Mouse (Mus musculus) adrenal gland, adult 18-20 months (tissue): Measurements from ENCODE around the gene Btbd3. TPM values are rescaled to one million over a fixed set of nuclear protein-coding genes. Genes with fewer than 3 reads are reported as not detected.

ENCODE experiments used
- DNase-seq, 2 experiments: peaks; one replicate each; pipeline ENCODE4 v3.0.0; 2021 to 2022; ENCODE audit warnings: low spot score in 2 of 2
- total RNA-seq, 2 experiments: library from RNA; stranded (reverse); gene quantifications; 1 replicate in 1 of 2; 2 replicates in 1 of 2; pipeline ENCODE4 v1.2.3; 2021

Gene Btbd3
- total RNA-seq, 2 experiments from 2014 or later: 16.2 to 21.8 TPM

DNA sequence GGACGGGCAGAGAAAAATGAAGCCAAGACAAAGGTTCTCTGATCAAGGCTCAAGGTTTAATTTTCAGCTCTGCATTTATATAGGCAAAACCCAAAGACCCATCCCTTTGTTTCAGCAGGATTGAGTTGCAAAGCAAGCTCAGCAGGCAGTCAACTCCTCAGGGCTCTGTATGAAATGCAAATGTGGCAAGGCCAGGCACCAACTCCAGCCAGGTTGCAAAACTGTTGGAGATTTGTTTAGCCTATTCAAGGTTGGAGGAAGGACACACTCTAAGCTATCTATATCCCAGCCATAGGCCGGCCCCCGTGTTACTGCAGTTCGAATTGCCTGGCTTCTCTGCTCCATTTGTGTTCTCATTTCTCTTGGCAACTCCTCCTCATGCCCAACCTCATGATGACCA is 259.2 kb downstream of the Btbd3 start:
- DNase-seq: no peak

- no peak for DNase-seq
Measured at GRCm38 (mm10) chr2:138528461-138528860, 272.1 kb downstream of the Btbd3 start.

DNA sequence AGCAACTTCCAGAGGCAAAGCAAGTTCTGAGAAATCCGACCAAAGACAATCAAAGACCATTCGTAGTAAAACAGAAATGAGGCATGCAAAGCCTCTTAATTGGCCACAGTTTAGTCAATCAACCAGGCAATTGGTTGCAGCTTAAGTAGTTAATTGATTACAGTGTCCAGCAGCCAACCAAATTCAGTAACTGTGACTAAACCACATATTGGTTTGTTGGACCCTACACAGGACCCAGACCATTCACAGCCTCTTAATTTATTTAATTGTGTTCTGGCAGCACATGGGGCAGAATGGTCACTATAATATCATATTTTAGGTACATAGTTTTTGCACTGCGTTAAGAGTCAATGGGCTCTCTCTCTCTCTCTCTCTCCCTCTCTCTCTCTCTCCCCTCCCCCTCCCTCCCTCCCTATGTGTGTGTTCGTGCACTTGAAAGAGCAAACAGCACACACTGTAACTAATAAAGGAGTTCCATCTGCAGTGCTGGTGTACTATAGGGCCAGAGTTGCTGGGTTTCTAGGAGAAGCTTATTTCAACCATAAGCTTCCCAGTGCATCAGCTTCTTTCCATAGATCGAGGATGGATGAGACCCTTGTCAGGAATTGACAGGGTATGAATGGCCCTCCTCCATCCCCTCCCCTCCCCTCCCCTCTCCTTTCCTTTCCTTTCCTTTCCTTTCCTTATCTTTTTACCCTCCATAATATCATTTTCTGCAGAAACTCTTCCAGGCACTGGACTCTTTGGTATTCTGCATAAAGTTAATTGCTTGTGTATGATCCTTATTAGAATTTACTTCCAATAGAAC is 275.0 kb downstream of the Btbd3 start:
- no peak for DNase-seq

GRCm38 (mm10) chr2:138531992-138532391 is 275.6 kb downstream of the Btbd3 start:
- no peak for DNase-seq

GRCm38 (mm10) chr2:138539655-138540054 is 283.3 kb downstream of the Btbd3 start:
- DNase-seq: no peak

DNA sequence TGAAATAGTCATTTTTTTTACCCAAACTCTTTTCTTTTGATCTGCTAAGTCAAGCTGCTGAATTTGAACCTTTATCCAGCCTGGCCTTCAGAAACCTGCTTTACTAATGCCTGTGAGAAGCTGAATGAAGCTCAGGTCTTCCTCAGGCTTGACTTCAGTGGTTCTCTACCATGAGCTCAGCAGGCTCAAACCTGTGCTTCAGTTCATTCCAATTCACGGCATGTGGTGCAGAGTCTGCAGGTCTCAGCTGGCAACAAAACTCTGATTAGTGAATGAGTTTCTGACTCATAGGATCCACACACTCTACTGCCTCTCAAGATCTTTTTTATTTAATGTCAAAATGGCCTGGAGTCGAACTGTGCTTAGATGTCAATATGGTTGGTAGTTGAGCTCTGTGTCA is 292.6 kb downstream of the Btbd3 start:
- DNase-seq: no peak

DNA sequence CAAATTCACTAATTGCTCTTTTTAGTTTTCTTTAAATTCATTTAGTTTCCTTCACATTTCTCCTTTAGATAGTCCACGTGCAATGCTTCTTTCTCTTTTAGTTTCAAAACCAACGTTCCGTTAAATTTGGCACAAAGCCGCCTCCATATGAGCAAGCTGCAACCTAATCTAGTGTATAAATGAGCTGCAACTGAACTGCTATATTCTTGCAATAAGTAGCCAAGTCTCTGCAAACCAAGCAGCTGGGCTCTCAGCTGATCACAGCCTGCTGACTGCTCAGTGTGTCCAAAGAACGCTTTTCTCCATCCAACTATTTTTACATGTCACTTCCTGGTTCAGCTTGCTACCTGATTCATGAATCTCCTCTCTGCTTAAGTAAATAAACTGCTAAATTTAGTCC is 295.2 kb downstream of the Btbd3 start:
- DNase-seq: no peak

DNA sequence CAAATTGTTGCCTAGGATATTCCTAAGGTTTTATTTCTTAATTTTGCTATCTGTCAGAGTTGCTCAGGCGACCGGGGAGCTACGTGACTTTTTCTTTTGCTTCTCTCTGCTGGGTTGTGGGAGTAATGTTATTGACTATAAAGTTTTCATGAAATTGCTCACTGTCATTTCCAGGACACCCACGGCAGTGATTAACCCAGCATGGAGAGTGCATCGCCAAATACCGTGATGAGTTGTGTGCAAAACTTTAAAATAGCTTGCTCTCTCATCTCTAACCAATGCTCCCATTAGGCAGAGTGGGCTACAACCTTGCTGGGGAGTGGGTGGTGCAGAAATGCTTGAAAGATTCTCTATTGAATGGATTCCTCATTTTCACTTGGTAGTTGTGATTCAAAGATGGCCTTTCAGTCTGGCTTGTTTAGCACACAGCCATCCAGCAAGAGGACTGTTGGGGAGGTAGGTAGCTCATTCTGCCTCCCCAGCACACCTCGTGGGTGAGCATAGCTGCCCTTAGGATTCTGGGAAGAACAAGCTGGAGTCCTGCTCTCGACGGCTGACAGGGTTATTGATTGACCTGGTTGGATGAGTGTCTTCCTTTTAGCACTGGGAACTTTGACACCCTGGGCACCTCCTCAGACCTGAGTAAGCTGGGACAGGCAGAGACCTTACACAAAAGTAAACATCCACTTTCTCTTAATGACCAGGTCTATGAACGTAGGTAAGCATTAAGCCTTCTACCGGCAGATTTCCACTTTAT is 298.9 kb downstream of the Btbd3 start:
- no peak for DNase-seq

DNA sequence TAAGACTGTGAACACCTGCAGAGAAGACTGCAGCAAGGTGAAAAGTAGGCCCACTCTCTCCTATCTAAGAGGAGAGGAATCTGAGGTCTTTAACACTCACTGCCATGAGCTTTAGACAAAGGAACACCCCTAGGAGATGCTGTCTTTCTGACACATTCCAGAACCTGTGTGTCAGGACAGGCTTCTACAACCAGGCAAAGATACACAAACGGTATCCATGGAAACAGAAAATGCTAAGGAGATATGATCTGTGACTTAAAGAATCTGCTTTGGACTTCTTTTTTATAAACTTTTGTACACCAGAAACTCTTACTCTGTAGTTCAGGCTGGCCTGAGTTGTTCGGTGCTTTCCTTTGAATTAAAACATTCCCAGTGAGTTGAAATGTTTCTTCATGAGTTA is 329.6 kb downstream of the Btbd3 start:
- DNase-seq: no peak

DNA sequence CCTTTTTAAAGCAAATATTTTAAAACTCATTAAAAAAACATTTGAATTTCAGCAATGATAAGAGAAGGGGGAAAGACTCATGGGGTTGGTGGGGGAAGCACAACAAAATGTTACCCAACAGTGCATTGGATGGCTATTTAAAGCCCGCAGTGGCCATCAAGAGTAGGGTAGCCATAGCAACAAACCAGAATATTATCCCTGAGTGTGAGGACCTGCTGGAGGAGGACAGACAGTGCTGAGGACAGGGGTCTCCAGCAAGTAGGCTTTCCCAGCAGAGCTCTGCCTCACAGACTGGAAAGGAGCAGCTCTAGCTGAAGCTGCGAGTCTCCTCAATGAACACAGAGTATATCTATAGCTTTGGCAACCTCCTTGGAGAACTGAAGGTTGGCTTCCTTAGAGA is 331.0 kb downstream of the Btbd3 start:
- DNase-seq: no peak

GRCm38 (mm10) chr2:138587795-138588545 is 331.6 kb downstream of the Btbd3 start:
- DNase-seq: no peak

GRCm38 (mm10) chr2:138589105-138589504 is 332.7 kb downstream of the Btbd3 start:
- DNase-seq: no peak

DNA sequence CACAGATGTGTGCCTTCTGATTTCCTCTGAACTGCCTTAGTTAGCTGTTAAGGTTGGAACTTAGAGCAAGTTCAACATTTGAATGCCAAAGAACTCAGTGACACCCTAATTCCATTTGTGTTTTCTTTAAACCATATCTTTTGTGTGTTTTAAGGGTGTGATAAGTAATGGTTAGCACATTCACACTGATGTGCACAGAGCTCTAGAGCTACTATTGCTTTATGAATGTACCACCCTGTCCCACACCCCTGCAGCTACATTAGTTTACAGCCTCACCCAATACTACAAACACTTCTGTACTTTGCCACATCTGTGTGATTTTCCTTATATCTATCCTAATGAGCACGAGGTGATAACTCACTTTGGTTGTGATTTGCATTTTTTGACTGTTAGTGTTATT is 333.9 kb downstream of the Btbd3 start:
- DNase-seq: no peak

- DNase-seq: no peak
Measured at GRCm38 (mm10) chr2:138612361-138612760, 356.0 kb downstream of the Btbd3 start.

DNA sequence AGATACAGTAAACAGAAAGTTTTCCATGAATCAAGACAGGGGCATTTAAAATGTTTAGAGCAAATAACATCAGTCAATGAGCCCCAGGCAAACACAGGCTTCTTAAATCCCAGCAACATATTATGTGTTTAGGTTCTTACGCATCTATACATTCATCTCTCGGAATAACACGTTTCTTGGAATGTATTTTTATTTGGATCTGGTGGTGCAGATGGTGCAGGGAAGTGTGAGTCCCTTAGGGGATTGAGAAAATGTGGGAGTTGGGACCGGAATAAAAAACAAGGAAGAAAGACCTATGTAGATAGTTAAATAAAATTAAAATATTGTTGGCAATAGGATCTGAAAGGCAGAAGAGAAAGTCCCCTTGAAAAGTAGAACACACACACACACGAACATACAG is 361.1 kb downstream of the Btbd3 start:
- DNase-seq: no peak
